Mouse (Mus musculus): ENCODE data around the gene Vcpkmt.

GRCm38 (mm10) chr12:69568266-69568665 lies 14.6 kb downstream of the Vcpkmt start:
- TF ChIP-seq GATA1 (IDR thresholded peaks at IDR 0.05; ENCODE audit: borderline replicate concordance, low read length), result no peak
- TF ChIP-seq FLI1 (IDR thresholded peaks at IDR 0.05; ENCODE audit: low read length), result no peak
